Mouse (Mus musculus) liver, embryonic 15.5 days (tissue): ENCODE measurements around the gene Atg2b. TPM values are rescaled to one million over a fixed set of nuclear protein-coding genes. Genes with fewer than 3 reads are reported as not detected.

Experiments used
- ATAC-seq: fragments of 200-750 bp; cut with Nextera tagmentation; 2 replicates; pipeline ENCODE4 v1.8.0; 2017; ENCODE audit warnings: moderate number of reproducible peaks, mild to moderate bottlenecking, moderate library complexity; ENCODE audit not compliant: insufficient read depth
- H3K27ac ChIP-seq: fragments of 300-500 bp; sonication (generic); replicated peaks from 2 replicates; pipeline ENCODE4 v1.5.1; 2015; ENCODE audit warnings: mild to moderate bottlenecking, inconsistent platforms
- H3K27me3 ChIP-seq: fragments of 300-500 bp; sonication (generic); 2 replicates; pipeline ENCODE4 v1.6.1; 2015; ENCODE audit warnings: mild to moderate bottlenecking, inconsistent platforms
- H3K36me3 ChIP-seq: fragments of 300-500 bp; sonication (generic); replicated peaks from 2 replicates; pipeline ENCODE4 v1.6.1; 2015; ENCODE audit warnings: moderate library complexity, mild to moderate bottlenecking, inconsistent platforms
- H3K4me1 ChIP-seq: fragments of 300-500 bp; sonication (generic); replicated peaks from 2 replicates; pipeline ENCODE4 v1.6.1; 2015; ENCODE audit warnings: inconsistent platforms
- H3K4me2 ChIP-seq: fragments of 300-500 bp; sonication (generic); 2 replicates; pipeline ENCODE4 v1.6.1; 2015; ENCODE audit warnings: moderate library complexity, mild to moderate bottlenecking, inconsistent platforms
- H3K4me3 ChIP-seq: fragments of 300-500 bp; sonication (generic); replicated peaks from 2 replicates; pipeline ENCODE4 v1.5.1; 2015; ENCODE audit warnings: mild to moderate bottlenecking, inconsistent platforms
- H3K9ac ChIP-seq: fragments of 300-500 bp; sonication (generic); 2 replicates; pipeline ENCODE4 v1.6.1; 2015; ENCODE audit warnings: moderate library complexity, mild to moderate bottlenecking, inconsistent platforms
- H3K9me3 ChIP-seq: fragments of 300-500 bp; sonication (generic); replicated peaks from 2 replicates; pipeline ENCODE4 v1.6.1; 2016; ENCODE audit warnings: inconsistent platforms
- WGBS: fragments of 180-500 bp; shearing (Covaris S2); methylation state at CpG from one replicate; pipeline ENCODE4 v1.1.7; 2015; ENCODE audit warnings: mixed read lengths; ENCODE audit not compliant: insufficient replicate concordance; 5-methylcytosine and 5-hydroxymethylcytosine counted together
- polyA plus RNA-seq: library from polyadenylated mRNA; unstranded; fragments of >200 nt; fragmentation: Nextera tagmentation; extraction: Ambion mirVana; gene quantifications from 2 replicates; pipeline ENCODE4 v1.2.1, GENCODE M21; 2015

Atg2b gene
- polyA plus RNA-seq, 1 experiment from 2014 or later: 6.8 TPM

DNA sequence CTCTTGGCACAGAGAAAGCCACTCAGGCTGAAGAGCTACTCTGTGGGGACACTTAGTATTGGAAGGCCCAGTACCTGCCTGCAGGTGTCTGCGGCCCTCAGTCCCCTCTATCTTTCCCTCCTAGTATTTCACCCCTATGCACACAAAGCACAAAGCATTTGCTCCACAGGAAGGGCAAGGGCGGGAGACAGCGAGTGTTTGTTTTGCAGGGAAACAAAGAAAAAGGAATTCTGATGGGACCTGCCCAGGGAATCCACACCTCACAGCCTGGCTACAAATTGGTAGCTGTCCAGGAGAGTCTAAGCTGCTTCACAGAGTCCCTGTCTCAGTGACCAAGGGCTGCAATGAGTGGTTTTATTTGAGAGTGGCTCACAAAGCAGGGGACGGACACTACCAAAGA is 91.5 kb downstream of the Atg2b start:
- no peak for ATAC-seq
- Histone ChIP-seq H3K36me3 (no peaks in the 10 kb centered on the region), H3K27me3 (no peaks in the 10 kb centered on the region), H3K9me3 (no peaks in the 10 kb centered on the region), H3K9ac (no peak overlapping the region), H3K4me1 (no peaks in the 10 kb centered on the region), H3K4me2 (no peak overlapping the region), H3K27ac (no peak overlapping the region), H3K4me3 (no peak overlapping the region)
- WGBS: 58% methylated on average over 4 of the region's 4 CpGs

DNA sequence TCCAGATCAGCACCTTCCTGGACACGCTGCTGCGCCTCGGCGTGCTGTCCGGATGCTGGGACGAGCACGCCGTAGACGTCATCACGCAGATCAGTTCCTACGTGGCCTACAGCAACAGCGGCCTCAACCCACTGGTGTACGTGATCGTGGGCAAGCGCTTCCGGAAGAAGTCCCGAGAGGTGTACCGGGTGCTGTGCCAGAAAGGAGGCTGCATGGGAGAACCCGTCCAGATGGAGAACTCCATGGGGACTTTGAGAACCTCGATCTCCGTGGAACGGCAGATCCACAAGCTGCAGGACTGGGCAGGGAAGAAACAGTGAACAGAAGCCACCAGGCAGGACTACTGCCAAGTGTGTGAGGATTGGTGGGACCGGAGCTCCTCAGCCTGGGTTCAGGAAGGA is 92.7 kb downstream of the Atg2b start:
- no peak for ATAC-seq

DNA sequence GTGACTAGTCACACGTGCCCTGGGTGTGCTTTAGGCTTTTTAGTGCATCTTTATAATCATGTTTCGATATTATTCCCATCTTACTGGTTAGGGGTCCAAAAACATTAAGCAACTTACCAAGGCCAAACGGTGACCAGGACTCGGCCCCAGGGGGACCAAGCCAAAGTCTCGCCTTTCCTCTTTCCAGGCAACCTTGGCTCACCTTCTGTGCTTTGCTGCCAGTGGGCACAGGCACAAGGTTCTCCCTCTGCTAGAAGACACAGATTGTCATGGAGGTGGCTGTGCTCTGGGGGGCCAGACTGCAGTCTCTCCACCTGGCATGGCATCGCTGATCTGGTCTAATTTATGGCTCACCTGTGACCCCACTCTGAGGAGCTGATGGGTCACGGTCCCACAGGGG is 94.2 kb downstream of the Atg2b start:
- ATAC-seq: no peak
- WGBS: 67% methylated on average over 7 of the region's 7 CpGs
- H3K36me3 ChIP-seq: no peaks in the 10 kb centered on the region

More for the DNA sequence above, 92.7 kb downstream of the Atg2b start:
- Histone ChIP-seq H3K36me3 (no peaks in the 10 kb centered on the region), H3K9me3 (no peaks in the 10 kb centered on the region), H3K27ac (no peak overlapping the region), H3K4me1 (no peaks in the 10 kb centered on the region), H3K4me2 (no peak overlapping the region), H3K4me3 (no peak overlapping the region), H3K9ac (no peak overlapping the region), H3K27me3 (no peaks in the 10 kb centered on the region)
- WGBS: 85% methylated on average over 23 of the region's 23 CpGs

DNA sequence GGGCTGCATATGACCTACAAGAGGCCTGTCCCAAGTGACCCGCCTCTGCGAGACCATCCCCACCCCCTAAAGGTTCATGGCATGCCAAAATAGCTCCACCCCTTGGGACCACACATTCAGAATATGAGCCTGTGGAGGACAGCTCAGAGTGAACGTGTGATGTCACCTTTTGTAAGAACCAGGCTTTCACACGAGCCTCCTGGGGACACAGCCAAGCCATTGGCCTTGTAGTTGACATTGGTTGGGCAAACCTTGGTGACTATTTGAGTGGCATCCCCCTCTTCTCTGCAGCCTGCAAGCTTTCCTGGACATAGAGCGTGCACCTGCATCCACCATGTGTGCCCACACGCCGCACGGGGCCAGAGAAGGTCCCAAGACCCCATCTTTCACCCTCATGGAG is 97.5 kb downstream of the Atg2b start:
- H3K4me1 ChIP-seq: peaks cover 11% of the 10 kb centered on the region
- no peak overlapping the region for H3K9ac ChIP-seq
- WGBS: 64% methylated on average over 8 of the region's 8 CpGs
- no peaks in the 10 kb centered on the region for H3K36me3 ChIP-seq
- no peak overlapping the region for H3K27ac ChIP-seq
- H3K4me3 ChIP-seq: no peak overlapping the region
- ATAC-seq: no peak
- H3K4me2 ChIP-seq: no peak overlapping the region
- no peaks in the 10 kb centered on the region; the same call in 1 of the 2 replicates for H3K27me3 ChIP-seq
- H3K9me3 ChIP-seq: no peaks in the 10 kb centered on the region

More for the DNA sequence above, 94.2 kb downstream of the Atg2b start:
- H3K9ac ChIP-seq: no peak overlapping the region
- no peaks in the 10 kb centered on the region for H3K9me3 ChIP-seq
- no peak overlapping the region for H3K4me2 ChIP-seq
- no peak overlapping the region for H3K4me3 ChIP-seq
- H3K27ac ChIP-seq: no peak overlapping the region
- H3K4me1 ChIP-seq: no peaks in the 10 kb centered on the region
- H3K27me3 ChIP-seq: no peaks in the 10 kb centered on the region; the same call in 1 of the 2 replicates

GRCm38 (mm10) chr12:105584851-105585250 is 100.2 kb downstream of the Atg2b start:
- H3K9ac ChIP-seq: no peak overlapping the region
- H3K4me2 ChIP-seq: no peak overlapping the region
- no peak overlapping the region for H3K27ac ChIP-seq
- peaks cover 12% of the 10 kb centered on the region; the same call in 1 of the 2 replicates for H3K27me3 ChIP-seq
- WGBS: 13% methylated on average over 12 of the region's 12 CpGs
- ATAC-seq: 0 out of 2 replicates have a peak, but pooled peaks have one; percentile 28
- H3K4me3 ChIP-seq: no peak overlapping the region
- no peaks in the 10 kb centered on the region for H3K36me3 ChIP-seq
- H3K9me3 ChIP-seq: no peaks in the 10 kb centered on the region
- H3K4me1 ChIP-seq: peaks cover 11% of the 10 kb centered on the region

DNA sequence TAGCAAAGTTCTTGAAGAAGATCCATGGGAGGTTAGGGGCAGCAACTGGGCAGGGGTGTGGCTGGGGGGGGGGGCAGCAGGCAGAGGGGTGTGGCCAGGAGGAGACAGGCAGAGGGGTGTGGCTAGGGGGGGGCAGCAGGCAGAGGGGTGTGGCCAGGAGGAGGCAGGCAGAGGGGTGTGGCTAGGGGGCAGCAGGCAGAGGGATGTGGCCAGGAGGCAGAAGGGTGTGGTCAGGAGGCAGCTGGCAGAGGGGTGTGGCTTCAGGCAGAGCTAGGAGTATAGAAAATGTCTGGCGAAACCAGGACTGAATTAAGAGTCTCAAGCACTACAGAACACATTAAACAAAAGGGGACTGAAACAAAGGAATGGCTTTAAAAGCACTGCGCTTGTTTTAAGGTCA is 101.5 kb downstream of the Atg2b start:
- peak; percentile 67 for ATAC-seq
- 15% methylated on average over 2 of the region's 2 CpGs for WGBS
- Histone ChIP-seq H3K27me3 (peaks cover 12% of the 10 kb centered on the region; the same call in 1 of the 2 replicates), H3K9ac (no peak overlapping the region), H3K4me1 (peaks cover 11% of the 10 kb centered on the region), H3K4me3 (no peak overlapping the region), H3K27ac (no peak overlapping the region), H3K4me2 (no peak overlapping the region), H3K36me3 (no peaks in the 10 kb centered on the region), H3K9me3 (no peaks in the 10 kb centered on the region)

GRCm38 (mm10) chr12:105582486-105582885 is 102.5 kb downstream of the Atg2b start:
- Histone ChIP-seq H3K4me2 (no peak overlapping the region), H3K9me3 (no peaks in the 10 kb centered on the region), H3K4me3 (no peak overlapping the region), H3K36me3 (no peaks in the 10 kb centered on the region), H3K27ac (no peak overlapping the region), H3K9ac (no peak overlapping the region), H3K4me1 (peaks cover 11% of the 10 kb centered on the region), H3K27me3 (peaks cover 12% of the 10 kb centered on the region; the same call in 1 of the 2 replicates)
- 63% methylated on average over 9 of the region's 9 CpGs for WGBS
- no peak for ATAC-seq

- Histone ChIP-seq H3K9me3 (no peaks in the 10 kb centered on the region), H3K27ac (no peak overlapping the region), H3K4me1 (peaks cover 11% of the 10 kb centered on the region), H3K4me2 (no peak overlapping the region), H3K36me3 (no peaks in the 10 kb centered on the region), H3K4me3 (no peak overlapping the region), H3K9ac (no peak overlapping the region), H3K27me3 (0 out of 2 replicates have a peak, but pooled peaks cover 12% of the 10 kb centered on the region)
- no peak for ATAC-seq
- WGBS: 56% methylated on average over 17 of the region's 17 CpGs
These were observed 104.5 kb downstream of the Atg2b start for GRCm38 (mm10) chr12:105580490-105580889.

GRCm38 (mm10) chr12:105574356-105574755 is 110.7 kb downstream of the Atg2b start:
- H3K4me3 ChIP-seq: no peak overlapping the region
- H3K9me3 ChIP-seq: no peaks in the 10 kb centered on the region
- 72% methylated on average over 4 of the region's 4 CpGs for WGBS
- H3K36me3 ChIP-seq: no peaks in the 10 kb centered on the region
- no peaks in the 10 kb centered on the region for H3K27me3 ChIP-seq
- H3K4me1 ChIP-seq: no peaks in the 10 kb centered on the region
- no peak overlapping the region for H3K4me2 ChIP-seq
- ATAC-seq: no peak
- H3K9ac ChIP-seq: no peak overlapping the region
- H3K27ac ChIP-seq: no peak overlapping the region

GRCm38 (mm10) chr12:105572622-105573021 is 112.4 kb downstream of the Atg2b start:
- no peaks in the 10 kb centered on the region for H3K4me1 ChIP-seq
- no peaks in the 10 kb centered on the region for H3K9me3 ChIP-seq
- no peaks in the 10 kb centered on the region for H3K27me3 ChIP-seq
- no peak overlapping the region for H3K4me3 ChIP-seq
- H3K27ac ChIP-seq: no peak overlapping the region
- no peak for ATAC-seq
- no peak overlapping the region for H3K4me2 ChIP-seq
- no peaks in the 10 kb centered on the region for H3K36me3 ChIP-seq
- H3K9ac ChIP-seq: no peak overlapping the region
- 72% methylated on average over 2 of the region's 2 CpGs for WGBS

GRCm38 (mm10) chr12:105571867-105572266 is 113.1 kb downstream of the Atg2b start:
- WGBS: 56% methylated on average over 3 of the region's 3 CpGs
- no peak for ATAC-seq
- Histone ChIP-seq H3K4me2 (no peak overlapping the region), H3K4me1 (no peaks in the 10 kb centered on the region), H3K36me3 (no peaks in the 10 kb centered on the region), H3K27ac (no peak overlapping the region), H3K4me3 (no peak overlapping the region), H3K9ac (no peak overlapping the region), H3K9me3 (no peaks in the 10 kb centered on the region), H3K27me3 (no peaks in the 10 kb centered on the region)
